Mouse (Mus musculus) intestine, postnatal 0 days (tissue): ENCODE measurements around the gene Dbndd2. TPM values are rescaled to one million over a fixed set of nuclear protein-coding genes. Genes with fewer than 3 reads are reported as not detected.

ENCODE experiments used
- ATAC-seq: fragments of 200-750 bp; cut with Nextera tagmentation; 2 replicates; pipeline ENCODE4 v1.8.0; 2017; ENCODE audit warnings: mild to moderate bottlenecking, moderate TSS enrichment, moderate library complexity
- H3K27ac ChIP-seq: fragments of 300-500 bp; sonication (generic); 2 replicates; pipeline ENCODE4 v1.5.1; 2014; ENCODE audit warnings: mild to moderate bottlenecking, low read depth, low read length, moderate library complexity
- H3K27me3 ChIP-seq: fragments of 300-500 bp; sonication (generic); replicated peaks from 2 replicates; pipeline ENCODE4 v1.6.1; 2014; ENCODE audit warnings: low read length, mixed read lengths; ENCODE audit not compliant: control insufficient read depth, insufficient read depth
- H3K36me3 ChIP-seq: fragments of 300-500 bp; sonication (generic); 2 replicates; pipeline ENCODE4 v1.6.1; 2014; ENCODE audit warnings: mild to moderate bottlenecking, moderate library complexity; ENCODE audit not compliant: control insufficient read depth, insufficient read depth
- H3K4me1 ChIP-seq: fragments of 300-500 bp; sonication (generic); replicated peaks from 2 replicates; pipeline ENCODE4 v1.6.1; 2014; ENCODE audit warnings: antibody characterized with exemption, low read length, mixed read lengths; ENCODE audit not compliant: control insufficient read depth, insufficient read depth
- H3K4me2 ChIP-seq: fragments of 300-500 bp; sonication (generic); replicated peaks from 2 replicates; pipeline ENCODE4 v1.6.1; 2014; ENCODE audit warnings: low read depth, mild to moderate bottlenecking, moderate library complexity
- H3K4me3 ChIP-seq: fragments of 300-500 bp; sonication (generic); 2 replicates; pipeline ENCODE4 v1.5.1; 2014; ENCODE audit warnings: low read depth, low read length
- H3K9ac ChIP-seq: fragments of 300-500 bp; sonication (generic); 2 replicates; pipeline ENCODE4 v1.6.1; 2014; ENCODE audit warnings: mild to moderate bottlenecking, low read depth, low read length
- H3K9me3 ChIP-seq: fragments of 300-500 bp; sonication (generic); 2 replicates; pipeline ENCODE4 v1.6.1; 2016; ENCODE audit warnings: mixed run types; ENCODE audit not compliant: control insufficient read depth
- CTCF ChIP-seq: sonication (generic); IDR thresholded peaks from 2 replicates; pipeline ENCODE4 v1.5.1; 2016; ENCODE audit warnings: low read depth, mild to moderate bottlenecking, control low read depth, antibody characterized with exemption, moderate library complexity
- WGBS: fragments of 180-500 bp; shearing (Covaris S2); extraction: QIAGEN DNeasy Blood & Tissue Kit; methylation state at CpG from one replicate; pipeline ENCODE4 v1.1.7; 2014; 5-methylcytosine and 5-hydroxymethylcytosine counted together
- polyA plus RNA-seq: library from polyadenylated mRNA; unstranded; fragments of >200 nt; fragmentation: Nextera tagmentation; extraction: Ambion mirVana; gene quantifications from 2 replicates; pipeline ENCODE4 v1.2.1, GENCODE M21; 2015

Gene Dbndd2
- polyA plus RNA-seq, 1 experiment from 2014 or later = 18.8 TPM

DNA sequence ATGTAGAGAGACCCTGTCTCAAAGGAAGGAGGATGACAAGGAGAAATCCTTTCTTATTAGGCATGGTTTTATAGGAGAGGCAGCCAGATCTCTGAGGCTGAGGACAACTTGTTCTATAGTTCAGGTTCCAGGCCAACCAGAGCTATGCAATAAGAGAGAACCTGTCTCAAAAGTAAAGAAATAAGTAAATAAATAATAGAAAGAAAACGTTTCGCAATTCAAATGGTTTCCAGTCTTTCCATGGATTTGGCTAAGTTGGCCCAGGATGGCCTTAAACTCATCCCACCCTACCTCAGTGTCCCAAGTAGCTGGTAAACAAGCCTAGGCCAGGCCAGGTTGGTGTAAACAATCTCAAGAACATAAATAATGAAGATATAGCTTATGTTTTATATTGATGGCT is 41.2 kb upstream of the Dbndd2 start:
- WGBS = 62% methylated on average over 2 of the region's 2 CpGs
- no peak overlapping the region for H3K4me3 ChIP-seq
- no peak for TF ChIP-seq CTCF

DNA sequence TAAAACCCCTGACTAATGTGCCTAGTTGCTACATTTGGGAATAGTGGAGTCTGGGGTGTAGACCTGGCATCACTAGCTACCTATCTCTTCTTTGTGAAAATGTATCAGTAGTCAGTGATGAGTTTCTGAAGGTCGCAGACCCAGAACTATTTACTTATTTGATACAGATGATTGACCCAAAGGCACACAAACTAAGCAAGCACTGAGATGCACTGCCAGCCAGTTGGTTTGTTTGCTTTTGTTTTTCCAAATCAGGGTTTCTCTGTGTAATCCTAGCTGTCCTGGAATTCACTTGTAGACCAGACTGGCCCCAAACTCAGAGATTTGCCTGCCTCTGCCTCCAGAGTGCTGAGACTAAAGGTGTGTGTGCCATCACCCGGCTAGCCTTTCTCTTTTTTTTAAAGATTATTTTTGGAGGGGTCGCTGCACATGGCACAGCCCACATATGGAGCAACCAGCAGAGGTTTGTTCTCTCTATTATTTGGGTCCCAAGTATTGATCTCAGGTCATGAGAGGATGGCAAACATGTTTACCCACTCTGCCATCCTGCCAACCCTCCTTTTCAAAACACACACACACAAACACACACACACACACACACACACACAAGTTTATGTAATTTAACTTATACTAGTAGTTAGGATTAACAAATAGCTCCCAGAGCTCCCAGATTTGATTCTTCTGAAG is 40.4 kb upstream of the Dbndd2 start:
- no peaks in the 10 kb centered on the region for H3K27me3 ChIP-seq
- no peak for ATAC-seq
- no peak overlapping the region for H3K4me2 ChIP-seq
- H3K27ac ChIP-seq = no peak overlapping the region
- H3K9me3 ChIP-seq = no peaks in the 10 kb centered on the region
- H3K4me3 ChIP-seq = no peak overlapping the region
- no peak overlapping the region for H3K9ac ChIP-seq
- no peaks in the 10 kb centered on the region for H3K36me3 ChIP-seq
- no peak for TF ChIP-seq CTCF
- 73% methylated on average over 3 of the region's 3 CpGs for WGBS
- H3K4me1 ChIP-seq = peaks cover 3% of the 10 kb centered on the region; the same call in 1 of the 2 replicates

More for the DNA sequence above, 41.2 kb upstream of the Dbndd2 start:
- peaks cover 3% of the 10 kb centered on the region; the same call in 1 of the 2 replicates for H3K4me1 ChIP-seq
- no peak overlapping the region for H3K27ac ChIP-seq
- H3K36me3 ChIP-seq = no peaks in the 10 kb centered on the region
- ATAC-seq = no peak
- H3K4me2 ChIP-seq = no peak overlapping the region
- H3K9me3 ChIP-seq = no peaks in the 10 kb centered on the region
- H3K27me3 ChIP-seq = no peaks in the 10 kb centered on the region
- no peak overlapping the region for H3K9ac ChIP-seq

DNA sequence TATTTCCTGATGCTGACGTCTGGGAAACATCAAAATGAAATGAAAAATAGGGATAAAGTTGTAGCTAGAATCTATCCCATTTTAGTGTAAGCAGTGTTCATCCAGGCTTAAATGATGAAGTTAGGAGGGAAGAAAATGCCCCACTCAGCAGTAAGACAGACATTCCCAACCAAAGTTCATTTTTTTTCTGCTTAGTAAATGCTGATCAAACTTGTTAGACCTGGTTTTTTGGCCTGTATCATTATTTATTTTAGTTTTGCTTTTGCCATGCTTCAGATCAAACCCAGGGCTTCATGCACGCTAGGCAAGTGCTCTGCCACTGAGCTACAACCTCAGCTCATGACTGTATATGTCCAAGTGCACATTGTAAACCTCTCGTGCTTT is 39.8 kb upstream of the Dbndd2 start:
- 75% methylated on average over 3 of the region's 3 CpGs for WGBS
- H3K4me1 ChIP-seq = peaks cover 3% of the 10 kb centered on the region; the same call in 1 of the 2 replicates
- no peaks in the 10 kb centered on the region for H3K36me3 ChIP-seq
- no peak overlapping the region for H3K9ac ChIP-seq
- no peak for TF ChIP-seq CTCF
- no peaks in the 10 kb centered on the region for H3K9me3 ChIP-seq
- no peak overlapping the region for H3K27ac ChIP-seq
- no peak overlapping the region for H3K4me2 ChIP-seq
- no peak overlapping the region for H3K4me3 ChIP-seq
- no peak for ATAC-seq
- no peaks in the 10 kb centered on the region for H3K27me3 ChIP-seq

DNA sequence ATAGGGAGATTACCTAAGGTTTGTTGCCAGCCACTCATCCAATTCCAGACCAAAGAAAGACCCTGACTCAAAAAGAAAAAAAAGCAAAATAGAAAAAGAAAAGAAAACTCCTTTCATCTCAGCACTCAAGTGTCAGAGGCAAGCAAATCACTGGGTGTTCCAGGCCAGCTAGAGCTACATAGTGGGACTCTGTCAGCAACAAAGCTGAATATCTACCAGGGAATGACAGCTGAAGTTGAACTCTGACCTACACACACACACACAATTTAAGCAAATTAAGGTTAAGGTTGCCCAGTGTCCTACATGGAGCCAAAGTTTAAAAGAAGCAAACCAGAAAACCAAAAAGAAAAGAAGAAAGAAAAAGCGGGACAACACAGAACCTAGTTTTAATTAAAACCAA is 37.8 kb upstream of the Dbndd2 start:
- Histone ChIP-seq H3K27me3 (no peaks in the 10 kb centered on the region), H3K27ac (no peak overlapping the region), H3K4me3 (no peak overlapping the region), H3K9me3 (no peaks in the 10 kb centered on the region), H3K4me2 (no peak overlapping the region), H3K36me3 (no peaks in the 10 kb centered on the region), H3K9ac (no peak overlapping the region), H3K4me1 (peaks cover 3% of the 10 kb centered on the region; the same call in 1 of the 2 replicates)
- ATAC-seq = no peak
- 92% methylated on average over 1 of the region's 1 CpGs for WGBS
- TF ChIP-seq CTCF = no peak

DNA sequence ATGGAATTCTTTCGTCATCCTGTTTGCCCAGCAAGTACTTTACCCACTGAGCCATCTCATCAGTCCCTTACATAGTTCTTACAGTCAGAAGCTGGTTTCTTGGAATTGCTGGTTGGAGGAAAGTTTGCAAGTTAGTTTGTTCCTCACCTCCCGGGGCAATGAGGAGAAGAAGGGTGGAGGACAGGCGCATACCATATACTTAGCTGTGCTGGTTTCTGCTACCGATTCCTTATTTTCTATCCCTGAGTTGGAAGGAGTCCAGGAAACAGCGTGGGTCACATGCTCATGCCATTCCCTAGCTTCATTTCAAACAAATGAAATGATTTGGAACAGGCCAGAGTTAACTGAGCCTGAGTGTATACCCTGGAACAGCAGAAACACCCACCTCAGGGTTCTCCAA is 37.0 kb upstream of the Dbndd2 start:
- Histone ChIP-seq H3K9me3 (no peaks in the 10 kb centered on the region), H3K36me3 (no peaks in the 10 kb centered on the region), H3K4me1 (peaks cover 4% of the 10 kb centered on the region; the same call in 1 of the 2 replicates), H3K27ac (no peak overlapping the region), H3K4me2 (no peak overlapping the region), H3K9ac (no peak overlapping the region), H3K4me3 (no peak overlapping the region), H3K27me3 (no peaks in the 10 kb centered on the region)
- no peak for TF ChIP-seq CTCF
- 46% methylated on average over 5 of the region's 5 CpGs for WGBS
- no peak for ATAC-seq

DNA sequence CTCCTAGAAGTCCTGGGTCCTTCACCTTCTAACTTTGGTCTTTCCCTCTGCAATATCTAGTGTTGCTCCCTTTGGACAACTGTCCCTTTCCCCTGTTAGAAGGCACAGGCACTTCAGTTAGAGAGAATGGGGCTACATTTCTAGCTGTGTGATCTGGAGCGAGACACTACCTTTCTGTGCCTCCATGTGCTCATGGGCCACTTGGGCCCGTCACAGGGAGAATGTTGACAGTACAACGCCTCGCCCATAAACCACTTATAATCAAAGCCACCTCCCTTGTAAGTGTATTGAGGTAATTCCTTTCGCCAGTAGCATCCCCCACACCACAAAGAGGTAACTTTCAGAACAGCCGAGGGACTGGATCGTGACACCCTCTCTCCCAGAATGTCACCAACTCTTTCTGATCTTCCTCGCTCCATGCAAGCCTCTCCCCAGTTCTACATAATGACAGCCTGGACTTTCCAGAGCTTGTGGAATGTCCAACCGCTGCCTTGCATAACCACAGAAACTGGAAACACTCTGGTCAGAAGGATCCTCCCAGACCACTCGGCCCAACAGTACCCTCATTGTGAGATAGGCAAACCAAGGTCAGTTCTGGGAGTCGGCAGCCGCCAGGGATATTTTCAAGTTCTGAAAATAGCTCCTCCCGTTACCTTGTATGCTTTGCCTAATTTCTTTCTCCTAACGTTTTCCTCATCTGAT is 36.4 kb upstream of the Dbndd2 start:
- no peaks in the 10 kb centered on the region for H3K36me3 ChIP-seq
- ATAC-seq = no peak
- peaks cover 4% of the 10 kb centered on the region for H3K4me1 ChIP-seq
- H3K4me2 ChIP-seq = no peak overlapping the region
- H3K9ac ChIP-seq = no peak overlapping the region
- 60% methylated on average over 14 of the region's 14 CpGs for WGBS
- H3K27ac ChIP-seq = no peak overlapping the region
- H3K27me3 ChIP-seq = no peaks in the 10 kb centered on the region
- H3K9me3 ChIP-seq = no peaks in the 10 kb centered on the region
- TF ChIP-seq CTCF = no peak
- no peak overlapping the region for H3K4me3 ChIP-seq
